Mouse (Mus musculus) CD4-positive, CD25-positive, alpha-beta regulatory T cell, adult 4 months (primary cell): ENCODE measurements around the gene Atp6v0e. TPM values are rescaled to one million over a fixed set of nuclear protein-coding genes. Genes with fewer than 3 reads are reported as not detected.

Source experiments
- ATAC-seq: one replicate; pipeline ENCODE4 v1.8.0; 2017
- polyA plus RNA-seq, 2 experiments: library from polyadenylated mRNA; unstranded; fragments of 100-300 nt; shearing (Covaris generic); gene quantifications; one replicate each; pipeline ENCODE4 v1.2.1; 2017

Gene Atp6v0e
- polyA plus RNA-seq, 2 experiments from 2014 or later: 354 to 386 TPM

DNA sequence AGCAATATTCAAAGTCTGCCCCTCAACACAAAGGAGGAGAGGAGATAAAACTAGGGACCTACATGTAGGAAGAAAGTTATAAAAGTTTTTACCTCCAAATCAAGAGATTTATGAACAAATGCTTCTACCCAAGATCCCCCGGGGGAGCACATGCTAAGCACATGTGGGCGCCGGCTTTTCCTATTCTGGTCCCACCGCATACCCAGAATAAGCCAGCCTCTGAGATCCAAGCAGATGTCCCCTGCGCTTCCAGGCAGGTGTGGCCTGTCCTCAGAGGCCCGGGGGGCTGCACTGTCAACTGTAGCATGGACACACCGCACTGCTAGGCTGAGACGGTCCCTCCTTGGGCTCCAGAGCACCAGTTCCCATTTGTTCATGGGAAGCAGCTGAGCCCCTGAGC, 19.6 kb upstream of the Atp6v0e start:
- no peak for ATAC-seq

DNA sequence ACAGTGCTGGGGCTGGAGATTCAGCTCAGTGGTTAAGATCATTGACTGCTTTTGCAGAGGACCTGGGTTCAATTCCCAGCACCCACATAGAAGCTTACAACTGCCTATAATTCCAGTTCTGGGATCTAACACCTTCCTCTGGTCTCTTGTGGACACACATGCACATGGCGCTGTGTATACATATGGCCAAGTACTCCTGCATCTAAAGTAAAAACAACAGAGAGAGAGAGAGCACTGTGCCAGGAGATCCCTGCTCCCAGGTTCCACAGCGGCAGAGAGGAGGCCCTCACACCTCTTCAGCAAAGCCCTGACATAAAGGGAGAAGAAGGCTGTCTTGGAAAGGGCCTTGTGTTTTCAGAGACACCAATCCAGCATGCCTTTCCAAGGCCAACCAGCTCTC, 19.0 kb upstream of the Atp6v0e start:
- ATAC-seq: no peak

DNA sequence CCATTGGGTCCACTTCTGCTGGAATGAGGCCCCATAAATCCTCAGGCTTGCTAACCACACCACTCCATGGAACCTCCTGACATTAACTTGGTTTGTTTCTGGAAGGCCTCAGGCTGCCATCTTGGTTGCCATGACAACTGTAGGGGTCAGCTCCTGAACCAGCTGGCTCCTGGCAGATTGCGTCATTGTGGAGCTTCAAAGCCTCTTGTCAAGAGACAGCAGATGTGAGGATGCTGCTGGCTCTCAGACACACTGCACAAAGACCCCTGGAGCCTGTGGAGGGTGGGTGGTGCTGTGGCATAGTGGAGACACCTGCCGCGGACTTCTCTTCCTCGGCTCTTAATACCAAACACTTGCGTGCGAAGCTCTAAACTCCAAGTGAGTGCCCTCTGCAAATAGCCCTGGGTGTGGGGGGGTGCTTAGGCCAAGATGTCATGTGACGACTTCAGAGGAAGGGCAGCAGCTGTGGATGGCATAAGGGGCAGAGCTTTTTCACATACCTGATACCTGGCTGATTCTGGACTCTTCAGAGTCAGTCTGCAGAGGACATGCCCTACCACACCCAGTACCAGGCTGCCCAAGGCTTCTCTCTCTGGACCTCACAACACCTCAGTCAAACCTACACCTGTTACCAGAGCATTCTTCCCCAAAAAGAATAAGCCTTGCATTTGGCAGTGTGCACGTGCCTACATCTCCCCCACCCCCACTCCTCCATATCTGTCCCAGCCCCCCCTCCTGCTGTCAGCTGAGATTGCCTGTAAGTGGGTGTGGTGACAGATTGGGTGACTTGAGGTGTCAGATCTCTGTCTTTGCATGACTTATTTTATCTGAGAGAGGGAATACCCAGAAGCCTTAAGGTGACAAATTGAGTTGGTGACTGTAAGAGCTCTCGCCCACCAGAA, 18.3 kb upstream of the Atp6v0e start:
- no peak for ATAC-seq

DNA sequence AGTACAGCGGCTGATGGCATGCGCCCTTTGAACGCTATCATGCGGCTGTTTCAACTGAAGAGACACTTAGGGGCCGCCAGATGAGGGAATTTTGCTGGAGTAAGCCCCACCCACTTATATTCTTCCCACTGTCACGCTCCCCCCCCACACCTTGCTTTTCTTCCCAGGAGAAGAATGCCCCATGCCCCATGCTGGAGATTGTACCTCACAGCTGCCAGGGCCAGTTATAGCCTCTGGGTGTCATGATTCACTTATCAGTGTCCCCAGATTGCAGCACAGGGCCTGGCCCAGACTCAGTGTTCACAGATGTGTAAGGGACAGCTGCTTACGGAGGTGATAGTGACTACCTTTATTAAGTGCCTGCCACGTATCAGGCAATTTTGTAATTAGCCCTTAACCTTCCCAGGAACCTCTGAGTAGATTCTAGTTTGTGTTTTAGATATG, 17.6 kb upstream of the Atp6v0e start:
- no peak for ATAC-seq

DNA sequence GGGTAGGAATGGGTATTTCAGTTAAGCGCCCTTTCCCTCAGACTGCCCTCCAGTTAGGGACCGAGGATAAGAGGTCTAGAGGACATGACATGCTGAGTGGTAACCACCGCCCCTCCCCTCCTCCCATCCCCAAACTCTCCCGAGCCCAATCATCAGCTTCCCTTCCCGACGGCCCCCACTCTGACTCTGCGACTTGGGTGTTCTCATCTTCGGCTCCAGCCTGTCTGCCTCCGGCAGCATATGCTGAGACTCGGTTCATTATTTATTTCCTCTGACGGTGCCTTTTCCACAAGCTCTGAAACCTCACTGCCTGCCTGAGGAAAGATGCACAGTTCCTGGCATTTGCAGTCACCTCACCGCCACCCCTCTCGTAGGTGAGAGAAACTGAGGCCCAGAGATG, 15.7 kb upstream of the Atp6v0e start:
- ATAC-seq: no peak

DNA sequence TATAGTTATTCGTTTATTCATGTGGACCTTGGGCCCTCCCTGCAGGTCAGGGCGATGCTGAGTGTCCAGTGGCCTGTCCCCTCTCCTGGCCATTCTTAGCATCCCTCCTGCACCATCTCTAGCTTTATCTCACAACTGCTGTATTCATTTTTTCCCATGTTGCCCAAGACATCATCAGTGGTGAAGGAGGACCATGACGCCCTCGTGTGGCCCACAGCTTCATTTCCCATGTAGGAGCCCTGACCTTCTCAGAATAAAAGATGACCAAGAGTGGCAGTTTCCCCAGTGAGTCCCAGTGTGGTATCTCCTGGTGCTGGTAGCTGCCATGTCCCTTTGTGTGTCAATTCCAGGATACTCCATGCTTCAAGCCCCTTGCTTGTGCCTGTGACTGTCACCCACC, 13.5 kb upstream of the Atp6v0e start:
- ATAC-seq: no peak

DNA sequence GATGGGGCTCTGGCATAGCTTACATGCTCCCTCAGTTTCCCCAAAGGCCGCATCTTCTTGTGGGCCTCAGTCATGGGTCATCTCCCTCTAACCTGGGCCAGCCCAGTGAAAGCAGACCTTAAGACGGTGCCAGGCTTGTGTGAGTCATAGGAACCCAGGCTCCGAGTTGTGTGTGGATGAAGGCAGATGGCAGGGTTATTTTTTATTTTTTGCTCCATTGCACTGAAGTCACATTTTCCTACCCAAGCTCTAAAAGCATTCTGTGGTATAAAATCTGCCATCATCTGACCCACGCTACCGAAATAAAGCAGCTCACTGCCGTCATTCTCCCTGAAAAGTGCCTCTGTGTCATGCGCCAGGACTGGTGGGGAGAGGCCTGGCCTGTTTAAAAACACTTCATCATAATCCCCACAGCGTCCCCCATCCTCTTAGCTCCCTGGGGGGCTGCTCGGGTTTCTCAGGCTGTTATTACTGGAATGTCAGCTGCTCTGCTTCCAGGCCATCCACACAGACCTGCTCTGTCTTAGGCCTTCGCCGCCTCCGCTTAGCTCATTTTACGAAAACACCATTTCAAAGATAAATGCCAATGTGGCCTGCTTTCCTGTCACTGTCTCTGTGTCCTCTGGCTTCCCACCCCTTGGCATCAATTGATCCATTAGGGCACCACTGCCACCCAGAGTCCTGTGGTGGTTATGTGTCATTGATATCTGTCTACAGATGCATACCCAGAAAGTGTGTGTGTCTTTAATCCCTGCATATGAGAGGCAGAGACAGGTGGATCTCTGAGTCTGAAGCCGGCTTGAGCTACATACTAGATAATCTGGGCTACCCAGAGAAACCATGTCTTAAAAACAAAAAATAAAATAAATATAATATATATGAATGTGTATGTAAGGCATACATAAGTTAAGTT, 12.3 kb upstream of the Atp6v0e start:
- no peak for ATAC-seq

DNA sequence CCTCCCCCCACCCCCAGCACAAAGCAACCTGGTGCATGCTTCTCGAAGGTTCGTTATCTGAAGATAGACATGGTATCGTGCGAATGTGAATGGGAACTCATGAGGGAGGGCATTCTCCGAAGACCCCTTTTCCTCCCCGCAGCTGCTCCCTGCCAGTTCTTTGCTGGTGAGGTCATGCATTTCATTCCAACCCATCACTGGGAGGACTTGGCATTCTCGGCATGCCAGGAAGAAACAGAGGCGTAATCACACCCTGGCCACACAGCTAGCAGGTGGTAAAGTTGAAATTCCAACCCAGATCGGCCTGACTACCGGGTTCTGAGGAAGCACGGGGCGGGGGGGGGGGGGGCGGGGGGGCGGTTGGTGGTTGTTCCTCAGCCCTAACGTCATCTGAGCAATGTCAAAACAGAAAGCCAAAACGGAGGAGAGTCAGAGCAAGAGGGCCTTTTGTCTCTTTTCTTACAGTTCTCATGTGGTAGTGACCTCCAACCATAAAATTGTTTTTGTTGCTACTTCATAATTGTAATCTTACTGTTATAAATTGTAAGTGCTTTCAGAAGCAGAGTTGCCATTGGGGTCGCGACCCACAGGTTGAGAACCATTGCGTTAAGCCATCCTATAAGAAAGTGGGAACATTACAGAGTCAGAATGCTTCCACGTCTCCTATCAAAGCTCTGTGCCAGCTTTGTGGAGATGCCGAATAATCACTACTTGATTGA, 4.0 kb upstream of the Atp6v0e start:
- ATAC-seq: no peak

DNA sequence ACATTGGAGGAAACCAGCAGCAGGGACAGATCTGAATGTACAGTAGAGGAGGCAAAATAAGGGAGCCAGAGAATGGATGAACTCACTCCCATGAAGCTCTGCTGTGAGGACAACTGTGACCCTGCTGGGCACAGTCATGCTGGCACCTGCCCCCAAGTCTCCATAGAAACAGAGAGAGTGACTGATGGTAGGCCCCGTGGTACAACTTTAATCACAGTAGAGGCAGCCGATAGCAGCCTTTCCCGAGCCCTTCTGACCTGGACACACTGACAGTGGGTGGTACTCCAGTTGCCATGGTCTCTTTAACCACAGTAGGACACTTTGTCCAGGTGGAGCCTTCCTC, 3.5 kb upstream of the Atp6v0e start:
- ATAC-seq: no peak

DNA sequence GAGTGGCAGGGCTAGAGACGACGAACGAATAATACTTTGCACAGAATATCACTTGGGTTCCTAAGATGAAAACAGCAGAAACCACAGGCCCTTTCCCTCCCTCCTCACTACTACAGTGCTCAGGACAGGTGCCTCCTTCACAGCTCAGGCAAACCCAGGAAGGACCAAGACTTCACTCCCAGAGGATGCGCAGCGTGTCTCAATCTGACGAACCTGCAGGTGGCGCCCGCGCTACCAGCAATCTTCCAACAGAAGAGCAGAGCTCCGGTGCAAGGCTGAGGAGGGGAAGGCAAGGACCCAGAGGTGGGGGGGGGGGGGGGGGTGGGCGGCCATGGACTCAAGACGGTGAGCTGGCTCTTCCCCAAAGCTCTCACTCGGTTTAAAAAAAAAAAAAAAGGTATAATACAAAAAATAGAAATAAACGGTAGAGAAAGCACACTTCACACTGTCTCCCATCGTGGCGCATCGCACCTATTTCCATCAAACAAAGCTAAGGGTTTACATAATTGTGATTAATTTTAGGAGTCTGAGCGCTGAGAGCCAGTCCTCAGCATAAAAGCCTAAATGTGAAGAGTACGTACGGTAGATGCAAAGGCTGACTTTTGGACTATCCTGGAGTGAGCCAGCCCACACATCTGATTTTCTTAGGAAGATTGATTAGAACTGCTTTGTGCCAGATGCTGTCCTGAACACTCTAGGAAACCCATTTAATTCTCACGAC, 2.7 kb upstream of the Atp6v0e start:
- ATAC-seq: peak; percentile 34

DNA sequence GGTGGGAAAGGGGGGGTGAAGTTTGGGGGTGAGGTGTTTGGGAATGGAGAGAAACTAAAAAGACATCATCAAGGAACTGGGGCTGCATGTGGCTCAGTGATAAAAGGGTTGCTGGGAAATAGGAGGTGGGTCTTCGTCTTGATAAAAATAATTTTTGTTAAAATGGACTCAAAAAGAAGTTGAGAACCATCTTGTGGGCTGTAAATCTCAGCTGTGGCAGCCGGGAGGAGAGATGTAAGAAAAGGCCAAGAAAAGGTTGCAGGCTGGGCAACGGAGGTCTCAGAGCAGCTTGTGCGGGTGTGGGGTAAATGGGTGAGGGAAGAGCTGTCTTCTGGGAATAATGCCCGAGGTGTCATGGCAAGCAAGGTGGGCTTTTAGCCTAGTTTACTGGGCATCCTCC, 827 bp upstream of the Atp6v0e start:
- no peak for ATAC-seq

DNA sequence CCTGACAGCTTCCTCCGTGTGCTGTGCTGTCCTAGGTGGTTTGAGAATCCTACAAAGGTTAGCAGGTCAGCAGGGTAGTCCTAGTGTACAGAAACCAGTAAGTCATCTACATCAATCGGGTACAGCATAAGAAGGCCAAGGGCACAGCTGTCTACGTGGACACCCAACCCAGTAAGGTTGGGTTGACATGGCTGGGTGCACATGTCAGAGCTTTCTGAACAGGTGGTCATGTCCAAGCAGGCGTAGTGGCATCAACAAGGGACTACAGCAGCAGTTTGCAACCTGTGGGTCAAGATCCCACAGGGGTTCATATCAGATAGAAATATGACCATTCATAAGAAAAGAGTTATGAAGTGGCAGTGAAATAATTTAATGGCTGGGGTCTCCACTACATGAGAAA, 2.6 kb downstream of the Atp6v0e start:
- ATAC-seq: no peak

DNA sequence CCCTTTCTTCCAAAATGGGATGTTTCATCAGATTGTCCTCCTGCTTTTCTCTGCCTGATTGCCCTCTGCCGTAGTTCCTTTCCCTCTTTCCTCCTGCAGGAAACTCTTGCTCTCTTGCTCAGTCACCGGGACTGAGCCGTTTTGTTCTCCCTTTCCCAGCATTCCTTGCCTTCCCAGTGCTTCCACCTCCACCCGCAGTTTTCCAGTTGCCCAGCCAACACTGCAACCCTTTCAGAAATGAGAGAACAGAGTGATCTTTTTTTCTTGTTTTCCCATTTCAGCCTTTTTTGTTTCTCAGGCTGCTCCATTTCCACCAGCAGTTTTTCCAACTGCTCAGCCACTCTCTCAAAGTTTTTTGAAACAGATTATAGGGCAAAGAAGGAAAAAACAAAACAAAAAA, 8.2 kb downstream of the Atp6v0e start:
- no peak for ATAC-seq

DNA sequence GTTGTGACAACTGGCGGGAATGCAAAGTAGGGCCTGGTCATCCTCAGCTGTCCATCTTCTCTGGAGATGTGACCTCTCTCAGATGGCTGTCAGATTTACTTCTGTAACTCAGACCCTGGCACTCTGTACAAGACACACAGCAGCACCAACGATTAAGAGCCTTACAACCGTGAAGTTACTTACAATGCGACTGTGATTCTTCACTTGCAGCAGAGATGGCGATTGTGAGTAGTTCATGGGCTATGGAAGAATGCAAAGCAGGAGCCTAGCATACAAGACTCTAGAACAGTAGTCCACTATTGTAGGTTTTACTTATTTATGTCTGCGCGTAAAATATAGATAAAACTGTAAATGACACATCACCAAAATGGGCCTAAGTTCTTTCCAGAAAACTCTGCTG, 12.8 kb downstream of the Atp6v0e start:
- ATAC-seq: no peak

DNA sequence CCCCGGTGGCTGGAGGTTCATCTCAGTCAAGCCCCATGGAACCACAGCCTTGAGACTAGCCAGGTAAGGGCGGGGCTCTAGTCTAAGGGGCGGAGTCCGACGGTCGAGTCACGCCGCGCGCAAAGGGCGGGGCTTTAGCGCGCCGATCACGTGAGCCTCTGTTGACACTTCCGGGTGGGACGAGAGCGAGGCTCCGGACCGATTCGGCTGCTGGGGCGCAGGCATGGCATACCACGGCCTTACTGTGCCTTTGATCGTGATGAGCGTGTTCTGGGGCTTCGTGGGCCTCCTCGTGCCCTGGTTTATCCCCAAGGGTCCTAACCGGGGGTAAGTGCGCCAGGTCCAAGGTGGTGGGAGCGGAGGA, 13.2 kb downstream of the Atp6v0e start:
- ATAC-seq: peak; percentile 97

DNA sequence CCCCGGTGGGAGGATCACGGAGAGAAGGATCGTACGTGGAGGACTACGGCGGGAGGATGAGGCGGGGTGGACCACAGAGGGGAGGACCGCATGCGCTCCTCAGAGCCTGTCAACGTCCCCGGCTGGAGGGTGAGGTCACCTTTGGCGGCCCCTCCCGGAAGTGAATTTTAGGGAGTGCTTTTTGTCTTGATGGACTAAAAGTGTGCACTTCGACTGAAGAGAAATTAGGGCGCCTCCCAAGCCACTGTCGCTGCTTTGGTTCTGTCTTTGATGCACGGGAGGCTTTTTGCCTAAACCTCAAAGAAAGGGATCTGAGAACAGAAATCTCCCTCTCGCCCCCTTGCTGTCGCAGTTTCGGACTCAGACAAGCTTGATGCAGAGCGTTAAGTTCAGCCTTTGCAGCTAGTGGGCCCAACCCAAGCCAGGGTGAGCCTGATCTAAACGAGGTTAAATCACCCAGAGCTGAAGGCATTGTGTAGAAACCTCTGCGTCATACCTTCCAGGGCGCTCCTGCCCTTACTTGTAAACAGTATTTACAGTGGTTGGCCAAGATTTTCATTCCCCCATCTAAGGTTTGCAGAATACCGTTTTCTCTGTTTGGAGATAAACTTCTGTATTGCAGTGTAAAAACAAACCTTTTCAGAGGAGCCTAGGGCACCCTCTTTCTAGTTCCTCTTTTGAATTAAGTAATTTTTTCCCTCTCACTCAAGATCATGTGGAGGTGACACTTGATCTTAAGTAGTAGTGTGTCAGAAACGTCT, 13.8 kb downstream of the Atp6v0e start:
- ATAC-seq: peak; percentile 70

DNA sequence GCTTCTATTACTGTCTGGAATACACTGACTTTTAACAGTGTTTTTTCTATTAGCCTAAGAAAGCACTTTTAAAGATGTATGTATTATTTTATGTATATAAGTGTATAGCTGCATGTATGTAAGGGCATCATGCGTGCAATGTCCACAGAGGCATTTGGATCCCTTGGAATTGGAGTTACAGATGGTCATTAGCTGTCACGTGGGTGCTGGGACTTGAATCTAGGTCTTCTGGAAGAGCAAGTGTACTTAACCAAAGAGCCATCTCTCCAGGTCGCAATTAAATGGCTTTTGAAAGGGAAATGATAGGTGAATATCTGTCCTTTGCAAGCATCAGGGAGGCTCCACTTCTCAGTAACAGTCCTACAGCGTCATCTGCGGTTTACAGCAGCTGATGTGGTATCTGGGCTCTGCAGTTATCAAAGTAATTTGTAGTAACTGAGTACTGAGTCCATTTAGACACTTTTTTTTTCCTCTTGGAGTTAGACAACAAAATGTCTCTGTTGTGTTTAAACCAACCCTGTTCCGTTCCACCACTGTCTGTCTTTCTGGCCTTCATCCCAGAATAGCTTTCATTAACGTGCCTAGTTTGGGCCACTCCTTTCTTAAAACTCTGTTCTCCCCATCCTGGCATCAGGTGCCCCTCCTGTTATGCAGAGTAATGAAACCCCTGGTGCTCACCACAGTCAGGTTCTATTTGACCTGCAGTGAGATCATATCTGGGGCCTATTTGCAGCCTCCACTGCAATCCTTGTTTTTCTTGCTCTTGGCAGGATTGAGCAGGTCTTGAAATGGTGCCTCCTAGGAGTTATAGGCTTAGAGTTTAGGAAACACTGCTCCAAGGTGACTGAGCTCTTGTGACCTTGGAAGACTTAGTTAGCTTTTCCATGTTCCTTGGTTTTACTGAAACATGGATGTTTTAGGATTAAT, 14.9 kb downstream of the Atp6v0e start:
- no peak for ATAC-seq

DNA sequence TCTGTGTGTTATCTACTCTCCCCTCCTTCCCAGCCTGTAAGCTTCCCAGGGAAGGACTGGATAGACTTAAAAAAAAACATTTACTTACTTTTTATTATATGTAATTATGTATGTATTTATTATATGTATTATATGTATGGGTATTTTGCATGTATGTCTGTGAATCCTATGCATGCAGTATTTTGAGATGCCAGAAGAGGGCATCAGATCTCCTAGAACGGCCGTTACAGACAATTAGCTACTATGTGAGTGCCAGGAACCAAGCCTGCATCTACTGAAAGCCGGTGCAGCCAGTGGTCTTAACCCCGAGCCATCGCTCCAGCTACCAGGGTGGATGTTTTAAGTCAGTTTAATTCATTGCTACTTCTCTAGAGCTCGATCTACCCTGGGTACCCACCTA, 18.2 kb downstream of the Atp6v0e start:
- ATAC-seq: no peak

DNA sequence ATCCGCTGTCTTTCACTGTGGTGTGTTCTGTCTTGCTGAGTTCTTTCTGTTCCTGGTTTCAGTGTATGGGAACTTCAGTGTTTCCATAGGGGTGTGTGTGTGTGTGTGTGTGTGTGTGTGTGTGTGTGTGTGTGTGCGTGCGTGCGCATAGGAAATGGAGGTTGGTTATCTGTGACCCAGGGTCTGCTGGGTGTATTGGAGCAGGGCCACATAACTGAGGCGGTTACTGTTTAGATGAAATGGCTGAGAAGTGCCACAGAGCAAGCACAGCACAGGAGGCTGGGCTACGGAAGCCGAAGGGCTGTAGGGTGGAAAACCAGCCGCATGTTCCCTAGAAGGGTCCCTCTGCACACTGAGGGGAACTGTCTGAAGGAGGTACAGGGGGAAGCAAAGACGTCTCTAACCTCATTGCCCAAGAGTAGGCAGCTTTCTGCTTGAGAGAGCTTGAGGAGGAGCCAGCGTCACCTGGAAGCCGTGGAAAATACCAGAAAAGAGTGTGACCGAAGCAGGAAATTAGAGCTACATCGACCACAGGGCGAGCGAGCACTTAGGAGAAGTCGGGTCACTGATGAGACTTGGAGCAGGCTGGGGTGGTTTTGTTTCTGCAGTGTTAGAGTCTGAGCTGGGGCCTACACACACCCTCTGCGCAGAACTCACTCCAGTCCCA, 23.4 kb downstream of the Atp6v0e start:
- no peak for ATAC-seq
